Mouse (Mus musculus) ES-Bruce4 (cell line): Measurements from ENCODE around the gene Scel.

Experiments
- CTCF ChIP-seq: IDR thresholded peaks from one replicate; pipeline ENCODE4 v1.8.1; 2011; ENCODE audit warnings: low read depth, low read length
- EP300 ChIP-seq: IDR thresholded peaks from 2 replicates; pipeline ENCODE4 v1.6.1; 2011; ENCODE audit warnings: low read depth, low read length; ENCODE audit not compliant: insufficient read depth

DNA sequence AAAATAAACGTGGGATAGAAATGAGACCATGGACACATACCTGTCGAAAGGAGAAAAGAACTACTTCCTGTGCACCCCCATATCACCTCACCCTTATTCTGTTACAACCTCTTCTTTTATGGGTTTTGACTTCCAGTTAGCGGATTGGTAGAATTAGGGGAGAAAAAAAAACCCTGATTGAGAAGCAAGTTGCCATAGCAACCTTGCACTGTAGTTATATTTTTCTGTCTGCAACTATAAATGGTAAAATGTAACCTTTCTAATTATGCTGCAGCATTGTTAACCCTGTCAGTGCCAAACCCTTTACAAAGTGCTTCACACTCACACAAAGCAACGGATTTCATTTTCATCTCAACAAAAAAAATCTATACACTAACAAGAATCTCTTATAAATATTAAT lies 39.2 kb downstream of the Scel start:
- TF ChIP-seq CTCF (no peak), EP300 (no peak)
